Mouse (Mus musculus): Measurements from ENCODE around the gene Arpc3.
"Not testable (repeated sequence)": the region's sequence is repeated elsewhere in the genome, so short reads cannot be mapped to it uniquely, and the experiment has no call there.

The Arpc3 gene

DNA sequence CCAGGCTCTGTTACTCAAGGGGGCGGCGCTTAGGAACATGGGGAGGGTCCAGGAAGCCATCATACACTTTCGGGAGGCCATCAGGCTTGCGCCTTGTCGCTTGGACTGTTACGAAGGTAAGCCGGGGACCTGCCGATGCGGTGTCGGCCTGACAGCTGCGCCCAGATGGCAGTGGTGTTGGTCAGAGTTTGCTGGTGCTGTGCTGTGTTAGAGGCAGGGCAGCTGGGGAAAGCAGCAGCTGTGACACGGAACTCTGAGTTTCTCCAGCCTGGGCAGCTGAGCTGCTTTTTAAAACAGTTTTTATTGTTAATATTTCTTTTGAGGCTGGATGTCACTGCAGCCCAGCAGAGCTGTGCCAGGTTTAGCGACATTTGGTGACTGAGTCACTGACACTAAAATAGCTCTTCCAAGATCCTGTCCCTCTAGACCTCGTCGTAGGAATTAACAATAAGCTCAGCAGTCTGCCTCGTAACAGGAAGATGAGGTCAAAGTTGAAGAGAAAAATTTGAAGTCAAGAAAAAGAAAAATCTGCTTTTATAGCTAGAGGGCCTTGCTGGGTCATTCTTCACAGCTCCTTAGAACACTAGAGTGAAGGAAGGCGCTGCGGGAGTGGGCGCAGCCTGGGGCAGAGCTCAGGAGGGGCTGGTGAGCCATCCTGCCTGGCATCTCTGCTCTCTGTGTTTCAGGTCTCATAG, 47.9 kb downstream of the Arpc3 start:
- DNase-seq (ENCODE audit: low spot score), result no peak

DNA sequence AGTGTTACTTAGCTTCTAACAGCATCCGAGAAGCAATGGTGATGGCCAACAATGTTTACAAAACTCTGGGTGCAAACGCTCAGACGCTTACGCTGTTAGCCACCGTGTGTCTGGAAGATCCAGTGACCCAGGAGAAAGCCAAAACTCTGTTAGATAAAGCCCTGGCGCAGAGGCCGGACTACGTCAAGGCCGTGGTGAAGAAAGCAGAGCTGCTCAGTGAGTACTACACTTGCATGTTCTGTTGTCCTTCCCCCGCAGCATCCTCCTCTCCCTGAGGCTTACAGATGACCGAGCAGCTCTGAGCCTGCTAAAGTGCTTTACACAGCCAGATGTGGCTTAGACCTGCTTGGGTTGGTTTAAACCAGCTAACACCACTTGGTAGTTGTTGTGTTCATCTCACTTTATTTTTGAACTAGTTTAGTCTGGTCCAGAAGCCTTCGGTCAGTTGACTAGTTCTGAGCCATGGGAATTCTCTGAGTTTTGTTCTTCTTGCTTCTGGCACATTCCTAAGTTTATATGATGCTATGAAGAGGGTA, 48.5 kb downstream of the Arpc3 start:
- no peak for DNase-seq (ENCODE audit: low spot score)

DNA sequence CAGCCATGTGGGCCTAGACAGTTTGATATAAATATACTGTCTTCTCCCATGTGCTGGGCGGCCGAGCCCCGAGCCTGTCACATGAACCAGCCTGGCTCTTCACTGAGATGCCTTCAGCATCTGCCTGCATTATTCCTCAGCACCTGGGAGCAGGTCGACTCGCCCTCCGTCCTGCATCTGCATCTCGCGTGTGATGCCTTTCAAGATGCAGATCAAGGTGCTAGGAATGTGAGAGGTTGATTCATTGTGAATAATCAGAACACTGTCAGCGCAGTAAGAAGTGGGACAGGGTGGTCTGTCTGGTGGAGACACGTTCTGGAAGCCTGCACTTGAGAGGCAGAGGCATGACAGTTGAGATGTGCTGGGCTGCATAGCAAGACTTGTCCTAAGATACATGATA, 52.8 kb downstream of the Arpc3 start:
- no peak for DNase-seq (ENCODE audit: low spot score)

DNA sequence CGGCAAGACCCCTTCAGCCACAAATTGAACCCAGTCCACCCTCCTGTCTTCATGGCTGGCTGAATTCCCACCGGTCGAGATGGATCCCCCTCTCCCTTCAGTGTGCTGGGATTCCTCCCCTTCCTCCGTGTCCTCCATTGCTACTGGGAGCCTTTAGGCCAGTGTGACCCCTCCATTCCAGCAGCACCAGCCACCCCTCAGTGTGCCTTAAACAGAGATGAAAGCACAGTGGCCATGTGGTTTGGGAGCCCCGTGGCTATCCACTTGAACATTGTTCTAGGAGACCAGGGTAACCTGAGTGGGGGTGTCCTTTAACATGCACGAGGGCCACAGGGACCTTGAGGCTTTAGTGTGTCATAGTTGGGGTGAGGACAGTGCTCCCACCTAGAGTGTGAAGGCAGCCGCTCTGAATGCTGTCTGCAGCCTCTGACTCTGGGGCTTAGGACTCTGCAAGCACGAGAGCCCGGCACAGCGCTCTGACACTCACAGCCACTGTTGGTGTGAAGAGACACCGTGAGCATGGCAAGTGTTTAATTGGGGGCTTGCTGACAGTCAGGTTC, 53.5 kb downstream of the Arpc3 start:
- DNase-seq (ENCODE audit: low spot score), result no peak

DNA sequence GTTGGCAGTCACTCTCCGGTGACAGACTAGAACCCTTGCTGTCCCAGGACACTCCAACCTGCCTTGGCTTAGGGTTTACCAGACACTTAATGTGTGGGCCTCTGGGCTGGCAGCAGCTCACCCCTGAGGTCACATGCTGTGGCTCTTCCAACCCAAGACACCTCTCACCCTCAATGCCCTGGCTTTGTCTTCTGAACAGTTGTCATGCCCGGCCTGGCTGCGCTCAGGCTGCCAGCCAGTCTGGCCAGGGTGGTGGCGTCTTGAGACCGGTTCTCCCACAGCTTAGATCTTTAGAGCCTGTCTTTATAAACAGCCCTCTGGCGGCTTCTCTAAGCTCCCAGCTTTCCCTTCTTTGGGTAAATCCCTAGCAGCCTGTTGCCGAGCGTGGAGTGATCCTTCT, 56.2 kb downstream of the Arpc3 start:
- no peak for DNase-seq (ENCODE audit: low spot score)

DNA sequence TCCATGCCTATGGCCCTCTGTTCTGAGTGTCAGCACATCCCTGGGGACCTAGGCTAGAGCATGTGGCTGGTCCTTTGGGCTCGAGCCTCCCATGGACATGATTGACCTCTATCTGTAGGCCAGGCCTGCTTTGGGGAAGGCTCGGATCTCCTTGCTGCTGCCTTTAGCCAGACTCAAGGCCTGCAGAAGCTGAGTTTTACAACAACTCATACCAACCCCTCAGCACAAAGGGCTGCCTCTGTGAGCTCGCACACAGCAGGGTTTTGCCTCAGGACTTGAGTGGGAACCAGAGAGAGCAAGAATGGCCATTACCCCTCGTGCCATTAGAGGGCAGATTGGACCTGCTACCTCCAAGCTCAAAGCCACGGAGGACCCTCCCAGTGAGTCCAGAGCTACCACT, 57.2 kb downstream of the Arpc3 start:
- DNase-seq (ENCODE audit: low spot score), result no peak

DNA sequence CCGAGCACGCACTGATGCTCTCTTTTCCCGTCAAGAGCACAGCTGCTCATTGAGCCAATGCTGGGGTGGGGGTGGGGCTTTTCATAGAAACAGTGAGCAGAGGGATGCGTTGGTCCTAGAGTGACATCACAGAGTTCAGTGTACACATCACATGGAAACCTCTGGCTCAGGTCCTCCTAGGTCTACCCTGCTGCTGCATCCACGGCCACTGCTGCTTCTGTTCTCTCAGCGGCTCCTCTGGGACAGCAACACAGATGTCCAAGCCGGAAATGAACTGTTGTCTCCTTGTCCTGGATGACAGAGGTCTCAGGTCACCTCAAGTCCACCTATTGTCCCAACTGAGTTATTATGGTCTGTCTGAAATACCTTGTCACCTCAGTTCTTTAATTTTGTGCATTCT, 58.3 kb downstream of the Arpc3 start:
- no peak for DNase-seq (ENCODE audit: low spot score)

DNA sequence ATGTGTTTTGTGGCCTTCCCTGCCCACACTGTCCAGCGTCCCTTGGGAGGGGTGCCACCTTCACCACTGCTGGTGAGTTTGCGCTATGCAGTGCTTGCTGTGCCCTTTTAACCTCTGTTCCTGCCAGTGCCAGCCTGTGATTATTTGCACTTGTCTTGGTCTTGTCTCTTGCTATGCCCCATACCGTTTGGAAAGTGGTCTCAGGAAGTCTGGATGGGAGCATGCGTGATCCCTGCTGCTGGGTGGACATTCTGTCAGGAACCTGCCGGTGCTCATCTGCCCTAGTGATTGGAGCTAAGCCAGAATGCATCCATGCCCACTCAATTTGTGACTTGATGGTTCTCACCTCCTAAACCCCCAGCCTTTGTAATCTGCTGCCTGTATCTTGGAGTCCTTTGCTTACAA, 59.2 kb downstream of the Arpc3 start:
- no peak for DNase-seq (ENCODE audit: low spot score)

DNA sequence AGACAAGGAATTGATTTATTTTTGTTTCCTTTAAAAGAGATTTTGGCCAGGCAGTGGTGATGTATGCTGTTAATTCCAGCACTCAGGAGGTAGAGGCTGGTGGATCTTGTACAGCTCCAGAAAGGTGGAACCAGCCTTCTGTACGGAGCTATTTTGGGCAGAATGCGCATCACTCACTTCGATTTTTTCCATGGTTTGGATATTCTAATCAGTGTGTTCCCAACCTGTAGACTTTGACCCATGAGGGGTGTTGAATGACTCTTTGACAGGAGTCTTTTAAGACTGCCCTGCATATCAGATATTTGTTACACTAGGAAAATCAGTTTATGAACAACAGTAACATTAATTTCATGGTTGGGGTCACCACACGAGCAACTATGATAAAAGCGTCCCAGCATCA, 59.6 kb downstream of the Arpc3 start:
- no peak for DNase-seq (ENCODE audit: low spot score)

DNA sequence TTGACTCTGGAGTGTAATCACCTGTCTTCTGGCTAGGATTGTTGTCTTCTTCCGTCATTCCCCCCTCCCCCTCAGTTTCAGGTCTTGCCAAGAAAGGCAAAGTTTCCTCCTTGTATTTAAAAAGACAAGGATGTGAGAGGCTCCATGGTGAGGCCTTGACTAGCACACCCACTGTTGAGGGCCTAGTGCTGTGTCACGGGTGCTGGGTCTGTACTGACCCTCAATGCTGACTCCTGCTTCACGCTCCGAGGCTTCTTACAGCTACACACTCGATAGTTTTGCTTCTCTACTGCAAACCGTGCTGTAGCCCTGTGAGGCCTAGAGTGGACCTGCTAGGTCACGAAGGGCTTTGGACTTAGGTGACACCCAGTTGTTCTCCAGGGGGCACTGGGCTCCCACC, 60.5 kb downstream of the Arpc3 start:
- no peak for DNase-seq (ENCODE audit: low spot score)

DNA sequence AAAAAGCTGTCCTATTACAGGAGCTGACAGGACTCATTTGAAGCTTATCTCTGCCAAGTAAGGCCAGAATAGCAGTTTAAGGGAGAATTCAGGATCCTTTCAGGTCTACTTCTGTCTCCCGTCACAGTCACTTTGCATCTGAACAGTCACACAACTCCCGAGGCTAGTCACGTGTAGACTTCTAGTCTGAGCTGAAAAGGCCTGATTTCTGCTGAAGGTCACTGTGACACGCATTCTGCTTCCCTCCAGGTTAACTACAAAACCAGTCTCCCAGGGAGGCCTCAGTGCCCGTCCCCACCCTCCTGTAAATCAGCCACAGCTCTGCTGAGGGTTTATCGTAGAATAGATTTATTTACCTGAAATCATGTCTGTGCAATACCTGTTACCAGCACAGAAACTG, 61.5 kb downstream of the Arpc3 start:
- no peak for DNase-seq (ENCODE audit: low spot score)

DNA sequence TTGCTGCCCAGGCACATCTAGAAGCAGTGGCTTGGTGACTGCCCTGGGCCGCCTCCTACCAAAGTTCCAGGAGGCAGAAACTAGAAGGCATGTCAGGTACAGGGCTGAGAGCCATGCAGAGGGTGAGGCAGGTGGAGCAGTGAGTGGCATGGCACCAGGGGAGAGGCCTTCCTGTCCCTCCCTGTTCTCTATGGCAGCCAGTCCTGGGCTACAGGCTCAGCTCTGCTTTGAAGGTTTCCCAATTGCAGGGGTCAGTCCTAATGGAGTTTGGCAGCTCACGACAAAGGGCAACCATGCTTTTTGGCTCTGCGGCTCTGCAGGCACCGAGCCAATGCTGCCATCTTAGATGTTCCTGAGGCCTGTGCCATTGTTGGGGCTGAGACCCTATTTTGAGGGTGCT, 62.8 kb downstream of the Arpc3 start:
- DNase-seq (ENCODE audit: low spot score), result no peak

DNA sequence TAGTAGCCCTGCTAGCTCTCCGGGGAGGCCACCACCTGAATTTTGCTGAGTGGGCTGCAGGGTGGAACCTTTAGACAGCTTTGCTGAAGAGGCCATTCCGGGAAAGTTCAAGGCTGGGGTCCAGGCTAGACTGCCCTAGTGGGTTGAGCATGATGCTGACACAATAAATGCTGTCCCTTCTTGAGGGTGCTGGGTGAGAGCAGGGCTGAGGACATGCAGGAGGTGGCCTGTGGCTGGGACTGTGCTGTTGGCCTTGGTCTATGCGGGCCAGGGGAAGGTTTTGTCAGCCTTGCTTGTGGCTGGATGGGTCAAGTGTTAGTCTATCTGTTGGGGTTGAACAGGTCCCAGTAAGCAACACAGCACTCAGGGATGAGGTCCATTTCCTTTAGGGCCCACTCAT, 63.2 kb downstream of the Arpc3 start:
- DNase-seq (ENCODE audit: low spot score), result no peak

DNA sequence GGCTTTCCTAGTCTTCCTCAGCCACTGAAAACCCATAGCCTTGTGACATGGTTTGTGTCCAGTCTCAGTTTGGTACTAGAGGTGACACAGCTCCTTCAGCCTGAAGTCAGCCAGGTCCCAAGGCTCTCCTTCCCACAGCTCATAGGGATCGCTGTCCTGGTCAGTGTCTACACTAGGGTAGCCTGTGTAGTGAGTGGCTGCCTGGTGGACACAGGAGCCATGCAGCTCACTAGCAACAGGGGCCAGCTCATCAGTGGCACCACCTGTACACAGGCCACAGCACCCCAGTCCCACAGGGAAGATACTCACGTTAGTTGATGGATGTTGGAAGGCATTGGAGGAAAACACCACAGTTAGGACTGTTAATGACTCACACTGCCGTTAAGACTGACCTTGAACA, 63.9 kb downstream of the Arpc3 start:
- DNase-seq (ENCODE audit: low spot score), result no peak

DNA sequence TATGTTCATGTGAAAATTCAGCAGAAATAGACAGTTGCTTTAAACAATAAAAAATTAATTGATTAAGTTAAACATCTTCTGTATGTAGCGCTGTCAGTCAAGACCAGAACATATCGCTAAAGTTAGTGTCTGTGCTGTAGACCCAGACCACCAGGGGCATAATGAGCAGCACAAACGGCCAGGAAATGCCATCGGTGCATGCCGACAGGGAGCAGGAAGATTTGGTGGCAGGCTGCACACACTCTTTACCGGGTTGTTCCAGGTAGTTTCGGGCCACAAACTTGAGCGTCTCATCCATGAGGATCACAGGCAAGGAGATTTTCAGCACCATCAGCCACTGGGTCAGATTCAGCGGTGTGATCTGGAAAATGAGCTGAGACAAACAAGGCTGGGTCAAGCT, 65.4 kb downstream of the Arpc3 start:
- not testable (repeated sequence) for DNase-seq (ENCODE audit: low spot score)

DNA sequence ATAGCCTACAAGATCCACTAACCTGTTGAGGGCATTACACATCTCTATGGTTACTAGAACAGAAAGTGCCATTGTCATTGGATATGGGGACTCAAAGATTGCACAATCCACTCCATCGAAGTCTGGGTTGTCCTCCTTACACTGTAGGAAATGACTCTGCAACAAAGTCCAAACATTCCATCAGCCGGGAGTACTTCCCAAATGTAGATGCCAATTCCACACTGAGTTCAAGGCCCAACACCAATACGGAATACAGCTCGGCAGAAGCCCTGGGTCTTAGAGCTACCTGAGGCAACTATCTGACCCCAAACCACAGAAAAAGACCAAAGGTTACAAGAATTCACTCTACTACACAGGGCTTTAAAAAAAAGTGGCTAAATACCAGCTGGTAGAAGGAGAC, 66.4 kb downstream of the Arpc3 start:
- no peak for DNase-seq (ENCODE audit: low spot score)

DNA sequence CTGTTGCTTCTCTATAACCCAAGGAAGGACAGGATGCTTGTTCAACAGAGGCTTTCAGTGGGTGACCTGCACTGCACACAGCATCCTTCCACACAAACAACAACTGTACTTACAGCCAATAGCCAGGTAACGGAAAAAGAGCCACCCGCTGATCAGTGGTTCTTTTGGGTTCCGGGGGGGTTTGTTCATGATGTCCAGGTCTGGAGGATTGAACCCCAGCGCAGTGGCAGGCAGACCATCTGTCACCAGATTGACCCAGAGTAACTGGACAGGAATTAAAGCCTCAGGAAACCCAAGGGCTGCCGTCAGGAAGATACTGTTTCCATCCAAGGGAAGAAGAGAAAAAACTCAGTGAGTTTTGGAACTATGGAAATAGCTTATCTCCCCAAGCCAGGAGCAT, 67.7 kb downstream of the Arpc3 start:
- no peak for DNase-seq (ENCODE audit: low spot score)

DNA sequence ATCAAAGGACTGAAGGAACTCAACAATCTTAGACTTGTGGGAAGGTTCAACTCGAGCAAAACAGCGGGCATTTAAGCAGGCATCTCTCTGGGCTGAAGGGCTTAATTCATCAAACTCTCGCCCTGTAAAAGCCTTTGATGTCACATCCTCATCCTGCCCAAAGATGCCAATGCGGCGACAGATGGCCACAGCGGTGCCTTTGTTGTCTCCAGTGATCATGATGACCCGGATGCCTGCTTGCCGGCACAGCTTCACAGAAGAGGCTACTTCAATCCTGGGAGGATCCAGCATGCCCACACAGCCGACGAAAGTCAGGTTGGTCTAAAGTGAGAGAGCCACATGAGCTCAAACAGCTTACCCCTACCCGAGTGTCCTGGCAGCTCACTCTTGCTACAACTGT, 69.0 kb downstream of the Arpc3 start:
- DNase-seq (ENCODE audit: low spot score), result no peak

DNA sequence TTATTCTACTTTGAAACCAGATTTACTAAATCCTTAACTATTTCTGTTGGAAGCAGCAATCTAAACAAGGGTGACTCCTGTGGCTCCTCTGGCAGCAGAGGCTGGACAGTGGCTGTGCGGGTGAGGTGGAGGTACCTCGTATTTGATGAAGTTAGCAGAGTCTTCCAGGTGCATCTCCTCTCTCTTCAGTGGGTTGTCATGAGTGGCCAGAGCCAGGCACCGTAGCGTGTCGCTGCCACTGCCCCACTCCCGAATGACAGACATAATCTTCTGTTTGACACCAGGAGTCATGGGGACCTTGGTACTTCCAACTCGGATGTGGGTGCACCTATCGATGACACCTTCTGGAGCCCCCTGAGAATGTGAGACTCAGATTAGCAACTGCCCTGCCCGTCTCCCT, 69.8 kb downstream of the Arpc3 start:
- DNase-seq (ENCODE audit: low spot score), result no peak

Measured in yolk sac, embryonic 10.5 days (tissue).